Mouse (Mus musculus) layer of hippocampus, adult 9-11 months (tissue): ENCODE measurements at regions not wholly inside any gene's neighbourhood (a gene's known extent, or its start where the extent isn't known, plus 50 kb on each side); places are given as distances from the start of the nearest gene placed in this dataset.
A peak's percentile ranks its signal among the peaks of the same experiment; 100 is the strongest.

Source experiments
- DNase-seq: peaks from one replicate; pipeline ENCODE4 v3.0.0; 2022

GRCm38 (mm10) chr1:52301266-52301665 lies 68.2 kb upstream of the Gls start:
- DNase-seq = no peak

DNA sequence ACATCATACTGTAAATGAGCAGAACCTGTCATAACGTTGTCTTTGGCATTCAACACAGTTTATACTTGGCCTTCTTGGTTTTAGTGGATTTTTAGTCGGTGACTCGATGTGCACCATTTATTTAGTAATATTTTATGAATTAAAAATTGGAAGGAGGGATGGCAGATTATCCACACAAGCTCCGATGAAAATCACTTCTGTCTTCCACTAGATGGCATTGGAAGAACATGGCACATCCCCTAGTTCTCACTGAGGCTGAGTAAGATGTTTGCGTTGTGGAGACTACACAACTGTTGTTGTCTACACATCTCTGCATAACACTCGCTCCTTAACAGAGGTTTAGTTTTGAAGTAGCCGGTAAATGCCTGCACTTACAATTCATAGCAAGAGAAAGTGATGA lies 66.5 kb upstream of the Gls start:
- DNase-seq = no peak

- no peak for DNase-seq
Measured at GRCm38 (mm10) chr1:52298336-52298735, 65.3 kb upstream of the Gls start.

DNA sequence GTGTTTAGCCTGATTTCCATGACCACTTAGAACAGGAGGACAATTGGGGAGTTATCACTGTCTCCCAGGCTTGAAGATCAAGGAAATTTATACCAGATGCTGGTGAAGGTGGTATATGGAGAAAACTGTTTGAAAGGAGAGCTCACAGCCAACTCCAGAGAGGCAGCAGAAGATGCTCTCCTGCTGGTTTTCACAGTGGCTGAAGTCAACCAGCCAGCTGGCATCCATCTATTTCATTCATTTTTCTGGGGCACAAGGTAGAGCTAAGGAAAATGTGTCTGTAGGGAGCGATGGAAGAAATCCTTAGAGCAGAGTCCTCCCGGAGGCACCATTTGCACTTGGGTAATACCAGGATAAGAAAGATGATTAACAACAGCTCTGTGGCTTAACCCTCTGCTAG lies 63.1 kb upstream of the Gls start:
- DNase-seq = no peak

GRCm38 (mm10) chr1:52294521-52294920 lies 61.5 kb upstream of the Gls start:
- DNase-seq = peak; percentile 57

GRCm38 (mm10) chr1:52293393-52294099 lies 60.5 kb upstream of the Gls start:
- DNase-seq = no peak
